Mouse (Mus musculus): Measurements from ENCODE around the gene Abcg4.

DNA sequence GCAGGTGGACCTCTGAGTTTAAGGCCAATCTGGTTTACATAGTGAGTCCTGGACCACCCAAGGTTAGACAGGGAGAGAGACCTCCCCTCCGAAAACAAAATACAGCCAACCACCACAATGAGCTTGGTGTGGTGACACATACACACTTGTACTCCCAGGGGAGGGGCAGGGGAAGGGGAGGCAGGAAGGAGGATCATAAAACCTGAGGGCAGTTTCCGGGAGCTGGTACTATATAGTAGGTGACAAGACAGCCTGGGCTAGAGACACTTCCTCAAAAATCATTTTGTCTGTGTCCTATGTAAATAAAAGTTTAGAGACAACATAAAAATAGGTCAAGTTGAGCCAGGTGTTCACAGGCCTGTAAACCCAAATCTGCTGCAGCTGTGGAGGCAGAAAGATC is 18.8 kb upstream of the Abcg4 start:
- no peak for TF ChIP-seq TBP (IDR thresholded peaks at IDR 0.05; ENCODE audit: low read depth, low read length)
- TF ChIP-seq CTCF (IDR thresholded peaks at IDR 0.05 in 2 of 3, conservative IDR thresholded peaks at IDR 0.05 in 1 of 3; ENCODE audit: control insufficient read depth in 1 of 3, insufficient read depth in 1 of 3, low read depth in 2 of 3, low read length in 3 of 3, poor library complexity in 1 of 3, severe bottlenecking in 1 of 3): no peak
- TF ChIP-seq EP300 (IDR thresholded peaks at IDR 0.05; ENCODE audit: low read depth in 1 of 2, low read length in 2 of 2): no peak
- TF ChIP-seq POLR2A (IDR thresholded peaks at IDR 0.05; ENCODE audit: control insufficient read depth in 1 of 2, insufficient read depth in 1 of 2, low read depth in 1 of 2, low read length in 2 of 2, poor library complexity in 1 of 2): no peak
- TF ChIP-seq POLR2AphosphoS2 (IDR thresholded peaks at IDR 0.05; ENCODE audit: low read length): no peak
- no peak for TF ChIP-seq TAL1 (IDR thresholded peaks at IDR 0.05; ENCODE audit: low read length)
- no peak for TF ChIP-seq UBTF (IDR thresholded peaks at IDR 0.05; ENCODE audit: borderline replicate concordance, insufficient read depth, low read depth, low read length)
- TF ChIP-seq USF2 (IDR thresholded peaks at IDR 0.05; ENCODE audit: borderline replicate concordance in 1 of 2, insufficient read depth in 1 of 2, low read depth in 1 of 2, low read length in 2 of 2): no peak

Measured in MEL (cell line).